Mouse (Mus musculus) liver, adult 2 months (tissue): ENCODE measurements at regions not wholly inside any gene's neighbourhood (a gene's known extent, or its start where the extent isn't known, plus 50 kb on each side); places are given as distances from the start of the nearest gene placed in this dataset.

Experiments
- DNase-seq: peaks from one replicate; pipeline ENCODE4 v3.0.0-alpha.2; 2011; ENCODE audit warnings: low read depth, low spot score; ENCODE audit errors: extremely low read depth
- H3K27ac ChIP-seq: fragments of 200-500 bp; replicated peaks from 2 replicates; pipeline ENCODE4 v1.5.1; 2012; ENCODE audit warnings: low read depth, mild to moderate bottlenecking, control low read depth, inconsistent platforms, low read length; ENCODE audit not compliant: insufficient read depth
- H3K27me3 ChIP-seq: fragments of 200-500 bp; 2 replicates; pipeline ENCODE4 v1.6.1; 2012; ENCODE audit warnings: mild to moderate bottlenecking, moderate library complexity, low read length, inconsistent platforms; ENCODE audit not compliant: control insufficient read depth, insufficient read depth
- H3K36me3 ChIP-seq: fragments of 200-500 bp; 2 replicates; pipeline ENCODE4 v1.6.1; 2012; ENCODE audit warnings: low read length, inconsistent platforms; ENCODE audit not compliant: control insufficient read depth, insufficient read depth
- H3K4me1 ChIP-seq: fragments of 200-500 bp; 2 replicates; pipeline ENCODE4 v1.6.1; 2011; ENCODE audit warnings: low read length; ENCODE audit not compliant: control insufficient read depth, insufficient read depth
- H3K4me3 ChIP-seq: fragments of 200-500 bp; 2 replicates; pipeline ENCODE4 v1.5.1; 2011; ENCODE audit warnings: low read depth, mild to moderate bottlenecking, control low read depth, low read length, moderate library complexity; ENCODE audit not compliant: insufficient read depth
- H3K79me2 ChIP-seq: fragments of 200-500 bp; 2 replicates; pipeline ENCODE4 v1.6.1; 2012; ENCODE audit warnings: inconsistent platforms, mild to moderate bottlenecking, low read length, moderate library complexity; ENCODE audit not compliant: control insufficient read depth, insufficient read depth
- H3K9ac ChIP-seq: fragments of 200-500 bp; 2 replicates; pipeline ENCODE4 v1.6.1; 2012; ENCODE audit warnings: low read depth, mild to moderate bottlenecking, control low read depth, inconsistent platforms, low read length
- CTCF ChIP-seq: fragments of 200-500 bp; IDR thresholded peaks from 2 replicates; pipeline ENCODE4 v1.5.1; 2011; ENCODE audit warnings: low read depth, low read length, control low read depth
- POLR2A ChIP-seq: fragments of 200-500 bp; IDR thresholded peaks from 2 replicates; pipeline ENCODE4 v1.6.1; 2011; ENCODE audit warnings: low read length, control low read depth; ENCODE audit not compliant: insufficient read depth; ENCODE audit errors: extremely low read depth
- WGBS: fragments of 180-500 bp; shearing (Covaris S2); methylation state at CpG from one replicate; pipeline ENCODE4 v1.1.7; 2018; 5-methylcytosine and 5-hydroxymethylcytosine counted together

GRCm38 (mm10) chr14:102492376-102492775 lies 490.1 kb downstream of the Kctd12 start:
- H3K4me3 ChIP-seq = no peak overlapping the region
- H3K27me3 ChIP-seq = no peaks in the 10 kb centered on the region
- DNase-seq = no peak
- no peaks in the 10 kb centered on the region for H3K79me2 ChIP-seq
- no peaks in the 10 kb centered on the region for H3K36me3 ChIP-seq
- 50% methylated on average over 2 of the region's 2 CpGs for WGBS
- TF ChIP-seq CTCF = no peak
- TF ChIP-seq POLR2A = no peak
- H3K27ac ChIP-seq = no peak overlapping the region
- H3K4me1 ChIP-seq = no peaks in the 10 kb centered on the region
- no peak overlapping the region for H3K9ac ChIP-seq

DNA sequence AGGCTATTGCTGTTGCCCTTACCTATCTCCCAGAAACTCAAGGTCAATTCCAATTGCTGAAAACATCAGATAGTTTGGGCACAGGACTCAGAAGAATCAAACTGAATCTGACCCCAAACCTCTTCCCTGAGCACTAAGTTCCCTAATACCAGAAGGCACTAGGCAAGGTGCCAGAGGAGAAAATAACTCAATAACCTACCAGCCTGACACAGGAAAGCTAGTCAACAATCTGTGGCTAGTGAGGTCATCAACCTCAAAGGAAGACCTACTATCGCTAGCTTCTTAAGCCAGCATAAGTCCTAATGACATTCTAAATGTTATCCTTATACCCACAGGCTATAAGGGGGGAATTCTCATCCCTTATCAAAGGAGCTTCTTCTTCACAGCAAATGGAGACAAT lies 491.2 kb downstream of the Kctd12 start:
- no peak for DNase-seq
- no peak overlapping the region for H3K4me3 ChIP-seq
- H3K9ac ChIP-seq = no peak overlapping the region
- no peak for TF ChIP-seq CTCF
- no peak for TF ChIP-seq POLR2A
- 79% methylated on average over 1 of the region's 1 CpGs for WGBS
- H3K4me1 ChIP-seq = no peaks in the 10 kb centered on the region
- no peaks in the 10 kb centered on the region for H3K27me3 ChIP-seq
- no peaks in the 10 kb centered on the region for H3K79me2 ChIP-seq
- no peak overlapping the region for H3K27ac ChIP-seq
- no peaks in the 10 kb centered on the region for H3K36me3 ChIP-seq

DNA sequence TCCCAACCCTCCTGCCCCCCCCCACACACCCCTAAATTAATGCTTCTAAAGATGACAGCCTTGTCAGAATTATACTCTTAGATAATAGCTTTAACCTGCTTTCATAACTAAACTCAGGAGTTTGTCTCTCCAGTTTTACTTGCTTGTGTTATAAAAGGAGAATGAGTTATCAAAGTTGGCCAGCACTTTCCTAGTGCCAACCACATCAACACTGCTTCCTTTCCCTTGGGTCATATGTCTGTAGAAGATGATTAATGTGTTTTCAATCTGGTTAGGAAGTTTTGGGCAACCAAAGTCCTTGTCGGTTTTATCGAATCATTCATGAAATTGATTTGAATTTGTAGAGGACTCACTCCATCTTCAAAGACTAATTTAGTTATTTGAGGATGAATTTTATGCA lies 505.3 kb downstream of the Kctd12 start:
- no peaks in the 10 kb centered on the region for H3K79me2 ChIP-seq
- no peak for DNase-seq
- WGBS = 89% methylated on average over 2 of the region's 2 CpGs
- H3K27ac ChIP-seq = no peak overlapping the region
- H3K4me1 ChIP-seq = no peaks in the 10 kb centered on the region
- no peaks in the 10 kb centered on the region for H3K27me3 ChIP-seq
- TF ChIP-seq POLR2A (no peak), CTCF (no peak)
- no peak overlapping the region for H3K9ac ChIP-seq
- H3K4me3 ChIP-seq = no peak overlapping the region
- no peaks in the 10 kb centered on the region for H3K36me3 ChIP-seq

GRCm38 (mm10) chr14:102469326-102469725 lies 513.1 kb downstream of the Kctd12 start:
- no peaks in the 10 kb centered on the region for H3K36me3 ChIP-seq
- H3K4me1 ChIP-seq = no peaks in the 10 kb centered on the region
- no peak overlapping the region for H3K4me3 ChIP-seq
- H3K9ac ChIP-seq = no peak overlapping the region
- H3K27ac ChIP-seq = no peak overlapping the region
- TF ChIP-seq POLR2A = no peak
- WGBS = 69% methylated on average over 4 of the region's 4 CpGs
- DNase-seq = no peak
- no peaks in the 10 kb centered on the region for H3K27me3 ChIP-seq
- no peaks in the 10 kb centered on the region for H3K79me2 ChIP-seq

DNA sequence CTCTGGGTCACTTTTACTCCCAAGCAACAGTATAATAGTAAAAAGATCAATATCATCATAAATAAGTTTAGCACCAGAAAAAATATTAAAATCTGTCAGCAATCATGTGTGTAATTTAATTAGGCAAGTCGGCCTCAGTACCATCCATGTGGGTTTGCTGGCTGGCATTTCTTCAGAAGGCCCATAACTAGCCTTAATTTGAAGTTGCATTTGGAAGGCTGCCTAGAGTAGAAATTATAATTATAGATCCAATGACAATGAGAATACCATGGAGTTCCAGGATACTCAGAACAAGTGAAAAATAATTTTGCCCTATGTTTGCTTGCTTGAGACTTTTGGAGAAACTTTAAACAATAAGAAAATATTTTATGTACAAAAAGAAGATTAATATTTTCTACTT lies 521.4 kb downstream of the Kctd12 start:
- no peaks in the 10 kb centered on the region for H3K79me2 ChIP-seq
- H3K36me3 ChIP-seq = no peaks in the 10 kb centered on the region
- 85% methylated on average over 1 of the region's 1 CpGs for WGBS
- no peak for TF ChIP-seq POLR2A
- TF ChIP-seq CTCF = no peak
- H3K4me1 ChIP-seq = no peaks in the 10 kb centered on the region
- H3K27ac ChIP-seq = no peak overlapping the region
- no peak for DNase-seq
- no peaks in the 10 kb centered on the region for H3K27me3 ChIP-seq
- no peak overlapping the region for H3K9ac ChIP-seq
- no peak overlapping the region for H3K4me3 ChIP-seq

- TF ChIP-seq POLR2A = no peak
- no peak for TF ChIP-seq CTCF
- WGBS = 68% methylated on average over 2 of the region's 2 CpGs
Measured at GRCm38 (mm10) chr14:102439738-102440137, 542.7 kb downstream of the Kctd12 start.

More at GRCm38 (mm10) chr14:102439738-102440137, 542.7 kb downstream of the Kctd12 start:
- H3K4me1 ChIP-seq = no peaks in the 10 kb centered on the region
- no peak overlapping the region for H3K4me3 ChIP-seq
- no peaks in the 10 kb centered on the region for H3K27me3 ChIP-seq
- no peak overlapping the region for H3K9ac ChIP-seq
- no peak overlapping the region for H3K27ac ChIP-seq
- H3K79me2 ChIP-seq = no peaks in the 10 kb centered on the region
- H3K36me3 ChIP-seq = no peaks in the 10 kb centered on the region
- no peak for DNase-seq
